Mouse (Mus musculus) right cerebral cortex, postnatal 4 days (tissue): ENCODE data around the gene Adipor2.
"Not testable (repeated sequence)": the region's sequence is repeated elsewhere in the genome, so short reads cannot be mapped to it uniquely, and the experiment has no call there.

ENCODE experiments used
- DNase-seq: peaks from one replicate; pipeline ENCODE4 v3.0.0-alpha.2; 2022

Adipor2 gene

DNA sequence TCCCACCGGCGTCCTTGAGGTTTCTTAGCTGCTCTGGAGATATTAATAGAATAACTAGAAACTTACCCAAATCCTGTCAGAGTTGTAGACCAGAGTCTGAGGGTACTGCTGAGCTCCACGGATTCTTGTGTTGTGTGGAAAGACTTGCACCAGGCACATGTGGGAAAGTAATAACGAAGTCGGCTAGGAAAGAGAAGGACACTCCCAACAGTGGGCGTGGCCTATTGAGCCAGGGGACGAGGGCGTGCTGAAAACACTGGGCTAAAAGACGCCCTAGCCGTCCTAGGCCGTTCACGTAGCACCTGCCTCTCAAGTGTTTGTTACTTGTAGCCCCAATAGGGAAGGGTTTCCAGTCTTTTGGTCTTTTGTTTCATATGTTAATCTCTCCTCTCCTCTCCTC lies at the start of gene Adipor2:
Gene Adipor2, minus strand, starts transcription at position 351 of the 400 bp plus-strand sequence.
- DNase-seq = no peak

DNA sequence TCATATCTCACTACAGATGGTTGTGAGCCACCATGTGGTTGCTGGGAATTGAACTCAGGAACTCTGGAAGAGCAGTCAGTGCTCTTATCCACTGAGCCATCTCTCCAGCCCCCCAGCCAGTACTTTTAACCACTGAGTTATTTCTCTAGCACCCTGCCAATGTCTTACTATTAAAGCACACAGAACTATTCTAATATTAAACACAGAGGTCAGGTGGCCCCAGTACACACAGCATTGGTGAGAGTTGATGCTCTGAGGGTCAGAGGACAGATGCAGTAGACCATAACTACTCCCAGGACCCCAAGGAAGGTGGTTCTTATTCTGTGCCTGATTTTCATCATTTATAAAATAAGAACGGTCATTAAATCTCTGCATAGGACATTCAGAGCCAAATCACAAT lies 48.7 kb upstream of the Adipor2 start:
- DNase-seq = no peak

GRCm38 (mm10) chr6:119460391-119460790 lies 42.9 kb upstream of the Adipor2 start:
- DNase-seq = no peak

DNA sequence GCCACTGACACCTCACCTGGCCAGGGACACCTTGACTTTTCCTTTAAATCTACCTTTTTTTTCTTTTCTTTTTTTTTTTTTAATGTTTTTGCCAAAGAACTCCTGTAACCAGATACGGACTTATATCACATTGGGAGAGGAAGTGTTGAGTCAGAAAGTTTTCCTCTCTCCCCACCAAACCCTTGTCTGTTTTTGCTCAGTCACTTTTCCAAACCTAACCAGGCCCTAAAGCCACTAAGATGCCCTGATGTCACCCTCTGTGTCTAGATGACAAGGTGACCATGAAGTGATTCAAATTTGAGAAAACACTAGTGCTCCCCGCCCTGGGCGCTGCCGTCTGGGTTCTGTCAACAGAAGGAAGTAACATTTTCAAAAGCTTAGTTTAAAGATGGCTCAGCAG lies 41.5 kb upstream of the Adipor2 start:
- no peak for DNase-seq

DNA sequence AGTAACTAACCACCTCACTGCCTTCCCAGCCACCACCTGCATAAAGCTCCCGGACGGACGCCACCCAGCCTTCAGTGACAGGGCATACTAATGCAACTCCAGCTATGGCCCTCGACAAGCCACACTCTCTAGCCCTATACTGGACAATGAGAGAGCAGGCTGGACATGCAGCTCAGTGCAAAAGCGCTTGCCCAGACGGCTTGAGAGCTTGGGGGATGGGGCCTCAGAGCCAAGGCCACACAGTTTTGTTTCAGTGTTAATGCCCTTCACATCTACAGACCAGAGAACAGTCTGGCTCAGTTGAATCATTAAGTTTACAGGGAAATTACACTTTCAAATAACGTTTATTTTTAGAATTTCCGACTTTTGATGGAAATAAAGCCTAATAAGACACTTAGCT lies 40.7 kb upstream of the Adipor2 start:
- DNase-seq = no peak

GRCm38 (mm10) chr6:119451981-119452499 lies 34.5 kb upstream of the Adipor2 start:
- peak; percentile 90 for DNase-seq

DNA sequence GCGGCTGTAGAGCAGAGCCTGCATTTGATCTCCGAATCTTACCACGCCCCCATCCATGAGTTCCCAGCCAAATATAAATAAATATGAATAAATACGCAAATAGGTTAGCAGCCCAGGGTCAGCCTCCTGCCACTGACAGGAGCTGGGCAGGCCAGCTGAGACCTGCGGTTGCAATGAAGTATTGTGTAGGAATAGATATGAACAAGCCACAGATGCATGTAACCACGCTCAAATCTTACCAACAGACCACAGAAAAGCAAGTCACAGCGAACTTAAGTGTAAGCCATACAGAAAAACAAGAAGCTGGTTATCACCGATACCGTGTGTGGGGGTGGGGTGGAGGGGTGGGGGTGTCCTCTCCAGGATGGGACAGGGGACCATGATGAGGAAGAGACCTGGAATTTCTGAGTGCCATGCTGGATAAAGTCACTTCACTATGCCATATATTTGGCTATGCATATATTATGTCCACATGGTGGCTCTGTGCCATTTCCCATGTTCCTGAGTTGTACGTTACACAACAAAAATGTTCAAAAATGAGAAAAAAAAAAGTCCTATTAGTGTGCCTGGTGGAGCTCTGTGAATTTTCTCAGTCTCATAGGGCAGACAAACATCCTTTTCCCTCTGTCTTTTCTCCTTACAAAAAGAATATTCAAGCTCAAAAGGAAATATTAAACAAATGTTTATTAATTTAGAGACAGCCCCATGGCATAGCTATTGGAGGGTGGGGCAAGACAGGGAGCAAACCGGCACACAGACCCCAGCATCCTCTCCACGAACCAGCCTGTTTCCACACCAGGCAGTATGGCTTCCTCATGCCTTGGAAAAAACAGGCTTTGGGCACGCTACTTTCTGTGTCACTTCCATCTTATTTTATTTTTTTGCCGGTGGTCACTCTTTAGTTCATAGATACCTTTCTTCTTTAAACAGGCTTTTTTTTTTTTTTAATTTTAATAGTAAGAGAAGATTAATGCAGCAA lies 33.8 kb upstream of the Adipor2 start:
- no peak for DNase-seq

DNA sequence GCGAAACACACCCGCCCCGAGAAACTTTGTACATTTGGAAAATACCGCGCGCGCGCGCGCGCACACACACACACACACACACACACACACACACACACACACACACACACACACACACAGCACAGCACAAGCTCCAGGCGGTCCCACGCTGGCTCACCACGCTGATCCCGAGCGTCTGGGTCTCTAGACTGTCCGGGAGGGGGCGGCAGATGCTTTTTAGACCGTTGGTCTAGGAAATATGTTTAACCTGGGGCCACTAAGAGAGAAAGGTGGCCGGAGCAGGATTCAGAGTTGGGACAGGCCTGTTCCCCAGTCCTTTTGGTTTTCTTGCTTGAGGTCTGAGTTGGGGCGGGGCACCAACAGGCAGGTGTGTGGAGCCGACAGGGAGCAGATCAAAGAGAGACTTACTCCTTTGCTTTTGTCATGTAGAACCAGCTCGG lies 31.6 kb upstream of the Adipor2 start:
- DNase-seq = peak; percentile 58

- no peak for DNase-seq
Observed at GRCm38 (mm10) chr6:119448321-119449059, 31.0 kb upstream of the Adipor2 start.

DNA sequence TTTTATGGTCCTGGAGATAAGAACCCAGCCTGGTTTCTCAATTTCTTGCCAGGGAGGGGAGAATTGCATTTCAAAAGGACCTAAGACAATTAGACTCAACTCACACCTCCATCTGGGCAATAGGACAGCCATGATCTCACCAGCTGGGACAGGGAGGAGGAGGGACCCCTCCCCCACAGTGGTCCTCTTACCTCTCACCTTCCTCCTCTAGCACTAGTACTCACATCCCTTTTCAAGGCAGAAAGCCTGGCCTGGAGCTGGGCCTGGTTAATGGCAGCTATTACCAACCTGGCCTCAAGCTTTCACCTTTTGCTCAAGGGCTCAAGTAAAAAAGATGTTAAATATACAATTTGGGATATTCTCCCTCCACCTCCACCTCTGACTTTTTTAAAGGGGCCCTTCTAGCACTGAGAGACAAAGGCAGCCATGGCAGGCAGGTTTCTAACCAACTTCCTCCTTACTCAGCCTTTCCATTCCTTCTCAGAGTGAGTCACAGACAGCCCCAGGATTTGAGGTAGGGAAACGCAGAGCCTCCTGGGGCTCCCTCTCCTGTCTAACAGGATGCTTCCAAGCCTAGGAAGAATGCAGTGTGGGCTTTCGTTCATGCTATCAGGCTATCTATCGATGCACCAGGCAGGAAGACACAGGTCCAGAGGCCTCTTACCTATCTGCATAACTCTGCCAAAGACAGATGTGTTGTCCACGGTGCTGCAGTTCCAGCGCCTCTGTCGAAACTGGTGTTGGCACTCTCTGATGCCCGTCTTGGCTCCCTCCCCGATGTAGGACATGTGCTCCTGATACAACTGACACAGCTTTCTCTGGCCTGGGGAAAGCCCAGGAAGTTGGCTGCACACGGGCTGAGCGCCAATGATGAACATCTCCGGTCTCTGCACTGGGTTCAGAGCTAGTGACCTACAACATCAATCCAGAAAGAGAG lies 28.4 kb upstream of the Adipor2 start:
- DNase-seq = no peak

GRCm38 (mm10) chr6:119443742-119444645 lies 26.5 kb upstream of the Adipor2 start:
- peak; percentile 87 for DNase-seq

DNA sequence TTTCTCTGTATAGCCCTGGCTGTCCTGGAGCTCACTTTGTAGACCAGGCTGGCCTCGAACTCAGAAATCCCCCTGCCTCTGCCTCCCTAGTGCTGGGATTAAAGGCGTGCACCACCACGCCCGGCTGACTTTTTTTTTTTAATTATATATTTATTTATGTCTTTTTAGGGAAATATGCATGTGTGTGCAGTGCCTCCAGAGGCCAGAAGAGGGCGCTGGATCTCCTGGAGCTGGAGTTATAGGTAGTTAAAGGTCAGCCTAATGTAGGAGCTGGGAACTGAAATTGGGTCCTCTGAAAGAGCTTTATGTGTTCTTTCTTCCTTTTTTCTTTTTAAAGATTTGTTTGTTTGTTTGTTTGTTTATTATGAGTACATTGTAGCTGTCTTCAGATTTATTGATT lies 25.2 kb upstream of the Adipor2 start:
- not testable (repeated sequence) for DNase-seq

GRCm38 (mm10) chr6:119437894-119438761 lies 20.6 kb upstream of the Adipor2 start:
- DNase-seq = no peak

- no peak for DNase-seq
Observed at GRCm38 (mm10) chr6:119434394-119434793, 16.9 kb upstream of the Adipor2 start.

- DNase-seq = no peak
Observed at GRCm38 (mm10) chr6:119431751-119432324, 14.3 kb upstream of the Adipor2 start.

- peak; percentile 54 for DNase-seq
Observed at GRCm38 (mm10) chr6:119430508-119430907, 13.0 kb upstream of the Adipor2 start.

DNA sequence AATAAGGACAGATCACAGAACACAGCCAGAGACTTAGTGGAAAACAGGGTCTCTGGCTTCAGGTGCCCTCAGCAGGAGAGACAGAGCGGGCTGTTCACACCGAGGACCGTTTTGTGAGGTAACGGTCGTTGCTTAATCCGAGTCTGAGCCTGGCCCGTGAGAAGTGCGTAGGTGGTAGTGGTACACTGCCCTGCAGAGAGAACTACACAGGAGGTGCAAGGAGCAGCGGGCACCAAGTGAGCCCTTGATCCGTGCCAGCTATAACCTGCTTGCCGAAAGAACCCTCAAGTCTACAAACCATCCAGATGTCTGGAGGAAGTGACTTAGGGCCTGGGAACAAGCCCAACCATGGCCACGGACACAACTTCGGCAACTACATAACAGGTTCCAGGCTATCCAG lies 11.8 kb upstream of the Adipor2 start:
- DNase-seq = no peak

DNA sequence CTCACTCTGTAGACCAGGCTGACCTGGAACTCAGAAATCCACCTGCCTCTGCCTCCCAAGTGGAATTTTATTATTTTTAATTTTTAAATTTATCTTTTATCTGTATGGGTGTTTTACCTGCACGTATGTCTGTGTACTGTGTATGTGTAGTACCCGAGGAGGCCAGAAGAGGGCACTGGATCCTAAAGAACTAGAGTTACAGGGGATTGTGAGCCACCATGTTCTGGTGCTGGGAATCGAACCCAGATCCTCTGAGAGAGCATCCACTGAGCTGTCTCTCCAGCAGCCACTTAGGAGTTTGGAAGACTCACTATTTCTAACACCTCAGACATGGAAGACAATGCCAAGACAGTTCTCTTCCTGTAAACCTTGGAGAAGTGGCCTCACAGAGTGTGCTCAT lies 11.1 kb upstream of the Adipor2 start:
- DNase-seq = no peak

DNA sequence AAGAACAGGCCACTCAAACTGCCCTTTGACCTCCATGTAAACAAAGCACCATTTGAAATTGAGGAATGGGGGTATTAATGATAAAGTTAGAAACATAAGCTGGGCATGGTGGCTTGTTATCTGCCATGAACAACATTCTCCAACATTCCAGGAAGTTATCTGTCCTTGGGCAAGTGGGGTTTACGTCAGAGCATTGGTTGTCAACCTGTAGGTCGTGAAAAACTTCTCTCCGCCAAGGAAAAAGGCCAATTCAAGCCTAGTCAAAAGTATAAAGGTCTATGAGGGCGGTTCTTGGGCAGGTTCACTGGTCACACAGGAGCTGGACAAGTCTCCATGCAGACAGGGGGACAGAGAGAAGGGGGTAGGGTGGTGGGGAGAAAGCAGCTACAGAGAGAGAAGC lies 3.5 kb upstream of the Adipor2 start:
- DNase-seq = no peak

DNA sequence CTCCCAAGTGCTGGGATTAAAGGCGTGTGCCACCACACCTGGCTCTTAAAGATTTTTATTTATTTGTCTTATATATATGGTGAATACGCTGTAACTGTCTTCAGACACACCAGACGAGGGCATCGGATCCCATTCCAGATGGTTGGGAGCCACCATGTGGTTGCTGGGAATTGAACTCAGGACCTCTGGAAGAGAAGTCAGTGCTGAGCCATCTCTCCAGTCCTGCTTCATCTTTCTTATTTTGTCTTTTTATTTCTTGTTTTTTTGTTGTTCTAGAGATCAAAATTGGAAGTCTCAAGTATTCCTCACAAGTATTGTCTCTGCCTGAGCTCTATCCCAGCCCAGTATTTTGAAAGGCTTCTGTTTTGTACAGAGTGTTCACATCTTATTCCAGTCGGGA lies 2.9 kb upstream of the Adipor2 start:
- no peak for DNase-seq
